ENCODE assay signal across 8 mouse cellular contexts in the genomic region with DNA sequence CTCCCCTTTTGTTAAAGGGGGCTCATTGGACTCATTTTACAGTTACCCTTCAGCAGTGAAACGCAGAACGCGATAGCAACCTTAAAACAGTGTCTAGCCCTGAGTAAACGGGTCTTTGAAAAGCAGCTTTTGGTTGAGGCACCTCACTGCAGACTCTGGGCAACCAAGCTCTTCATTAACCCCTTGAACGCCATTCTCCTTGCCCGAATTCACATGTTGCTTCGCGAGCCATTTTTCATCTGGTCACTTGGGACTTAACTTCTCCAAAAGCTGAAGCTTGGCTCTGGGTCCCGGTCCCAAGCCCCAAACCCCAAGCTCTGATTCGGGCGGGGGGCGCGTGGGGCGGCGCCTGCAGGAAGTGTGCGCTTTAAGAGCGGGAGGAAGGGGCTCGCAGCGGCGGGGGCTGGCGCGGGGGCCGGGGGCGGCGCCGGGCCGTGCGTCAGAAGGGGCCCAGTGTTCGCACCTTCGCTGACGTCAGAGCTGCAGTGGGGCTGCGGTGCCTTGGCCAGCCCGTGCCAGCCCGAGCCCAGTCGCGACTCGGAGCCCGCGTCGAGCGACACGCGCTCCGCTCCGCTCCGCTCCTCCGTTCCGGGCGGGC. TPM values are rescaled to one million over a fixed set of nuclear protein-coding genes. Genes with fewer than 3 reads are reported as not detected.
DNase-seq lines count a peak whose midpoint lies in the region; ATAC-seq and TF ChIP-seq lines count a peak whose summit lies in the region.

A gene (plus strand): TSS at position 525 of the 598 bp plus-strand sequence.

- H3K4me3 ChIP-seq in heart, embryonic 12.5 days = peak within 1 kb of the TSS; percentile 78
- peak within 1 kb of the TSS; percentile 69 to 89 for H3K4me3 ChIP-seq in ES-E14 (ENCODE audit: insufficient read depth in 1 of 2, low read depth in 1 of 2, low read length in 2 of 2, poor library complexity in 1 of 2, severe bottlenecking in 1 of 2)
- peak within 1 kb of the TSS; percentile 43 for H3K4me3 ChIP-seq in hindbrain, postnatal 0 days (ENCODE audit: low read length)
- H3K4me3 ChIP-seq in liver, embryonic 16.5 days (ENCODE audit: low read depth, low read length) = peak within 1 kb of the TSS; percentile 46

- no peaks in the 10 kb centered on the region for H3K9me3 ChIP-seq in heart, embryonic 12.5 days (replicated peaks)
- no peaks in the 10 kb centered on the region for H3K9me3 ChIP-seq in ES-E14 (ENCODE audit: control insufficient read depth, insufficient read depth, low read depth, low read length)
- no peaks in the 10 kb centered on the region for H3K9me3 ChIP-seq in hindbrain, postnatal 0 days (ENCODE audit: low read length)
- H3K9me3 ChIP-seq in liver, embryonic 16.5 days (replicated peaks; ENCODE audit: control insufficient read depth, low read length) = no peaks in the 10 kb centered on the region

- peaks cover 54% of the 10 kb centered on the region for H3K27me3 ChIP-seq in heart, embryonic 12.5 days (replicated peaks)
- peaks cover 28% of the 10 kb centered on the region for H3K27me3 ChIP-seq in hindbrain, postnatal 0 days (ENCODE audit: insufficient read depth, low read length)
- H3K27me3 ChIP-seq in liver, embryonic 16.5 days (ENCODE audit: control insufficient read depth, insufficient read depth, low read depth, low read length) = peaks cover 68% of the 10 kb centered on the region

- in situ Hi-C loops in ES-E14 (cut with MboI; ENCODE audit: low sequenced_read_pairs in 2 of 2, unreplicated experiment in 2 of 2) = no loop called here

- no peaks in the 10 kb centered on the region for H3K36me3 ChIP-seq in heart, embryonic 12.5 days
- H3K36me3 ChIP-seq in ES-E14 (ENCODE audit: control insufficient read depth, insufficient read depth, low read length, poor library complexity, severe bottlenecking) = no peaks in the 10 kb centered on the region; the same call in 1 of the 2 replicates
- H3K36me3 ChIP-seq in hindbrain, postnatal 0 days (ENCODE audit: insufficient read depth, low read length) = no peaks in the 10 kb centered on the region
- no peaks in the 10 kb centered on the region for H3K36me3 ChIP-seq in liver, embryonic 16.5 days (ENCODE audit: control insufficient read depth, insufficient read depth)

- H3K27ac ChIP-seq in heart, embryonic 12.5 days (ENCODE audit: poor library complexity, severe bottlenecking) = peak within 1 kb of the TSS; percentile 74
- peak within 1 kb of the TSS; percentile 9; the same call in 1 of the 2 replicates for H3K27ac ChIP-seq in ES-E14 (ENCODE audit: insufficient read depth, low read depth, low read length, poor library complexity, severe bottlenecking)
- H3K27ac ChIP-seq in hindbrain, postnatal 0 days = peak within 1 kb of the TSS; percentile 76
- H3K27ac ChIP-seq in liver, embryonic 16.5 days (ENCODE audit: low read length) = no peak within 1 kb of the TSS

- peak within 1 kb of the TSS; percentile 77 for H3K4me2 ChIP-seq in heart, embryonic 12.5 days
- peak within 1 kb of the TSS; percentile 56 for H3K4me2 ChIP-seq in hindbrain, postnatal 0 days (ENCODE audit: low read depth, low read length)
- H3K4me2 ChIP-seq in liver, embryonic 16.5 days (ENCODE audit: low read depth, low read length) = peak within 1 kb of the TSS; percentile 49

- WGBS in heart, embryonic 12.5 days = under 1% methylated on average over 49 of the region's 49 CpGs
- WGBS in hindbrain, postnatal 0 days = 2% methylated on average over 48 of the region's 49 CpGs
- under 1% methylated on average over 43 of the region's 49 CpGs for WGBS in liver, embryonic 16.5 days (ENCODE audit: insufficient replicate concordance)

- no peak for TF ChIP-seq CTCF in hindbrain, postnatal 0 days (IDR thresholded peaks at IDR 0.05; ENCODE audit: low read depth)

- peak; percentile 91 for ATAC-seq in heart, embryonic 12.5 days (ENCODE audit: insufficient number of reproducible peaks, low FRiP score)
- peak; percentile 87 for ATAC-seq in hindbrain, postnatal 0 days
- ATAC-seq in liver, embryonic 16.5 days (ENCODE audit: low read depth) = no peak
- ATAC-seq in megakaryocyte progenitor cell, adult 5-6 weeks (replicated peaks; ENCODE audit: poor library complexity) = no peak

- H3K9ac ChIP-seq in heart, embryonic 12.5 days = peak within 1 kb of the TSS; percentile 83
- H3K9ac ChIP-seq in ES-E14 (ENCODE audit: insufficient read depth, low read depth, low read length, poor library complexity, severe bottlenecking) = peak within 1 kb of the TSS; percentile 91
- H3K9ac ChIP-seq in hindbrain, postnatal 0 days (replicated peaks; ENCODE audit: low read length) = peak within 1 kb of the TSS; percentile 67
- no peak within 1 kb of the TSS for H3K9ac ChIP-seq in liver, embryonic 16.5 days (ENCODE audit: low read depth, low read length)

- peaks cover 10% of the 10 kb centered on the region; the same call in 1 of the 2 replicates for H3K4me1 ChIP-seq in heart, embryonic 12.5 days (replicated peaks)
- peaks cover 0 to 2% of the 10 kb centered on the region in 2 experiments; a peak in 2 of 4 replicates for H3K4me1 ChIP-seq in ES-E14 (ENCODE audit: control insufficient read depth in 2 of 2, insufficient read depth in 2 of 2, low read length in 2 of 2, poor library complexity in 1 of 2)
- H3K4me1 ChIP-seq in hindbrain, postnatal 0 days (ENCODE audit: insufficient read depth, low read length) = no peaks in the 10 kb centered on the region
- no peaks in the 10 kb centered on the region; the same call in 1 of the 2 replicates for H3K4me1 ChIP-seq in liver, embryonic 16.5 days (ENCODE audit: control insufficient read depth, low read depth, low read length)

- no peak for DNase-seq in heart, adult 8-10 months (ENCODE audit: low spot score)
- no peak for DNase-seq in ES-E14 (ENCODE audit: low read depth, low spot score)
- peak; percentile 51 for DNase-seq in embryo, embryonic 11.5 days (ENCODE audit: low read depth, low spot score)
- DNase-seq in hindbrain, postnatal 0 days (ENCODE audit: low spot score) = peak; percentile 79
- DNase-seq in thymus, postnatal 10 days (ENCODE audit: low spot score in 2 of 2) = no peak

TF ChIP-seq in ES-E14, 5 proteins besides CTCF, POLR2A, EP300 and RAD21:
- TF ChIP-seq HCFC1 (IDR thresholded peaks at IDR 0.05; ENCODE audit: borderline replicate concordance, insufficient read depth, low read length) (no peak), CHD2 (IDR thresholded peaks at IDR 0.05; ENCODE audit: low read depth, low read length) (no peak), MAFK (IDR thresholded peaks at IDR 0.05; ENCODE audit: insufficient read depth, low read depth, low read length) (no peak), ZNF384 (IDR thresholded peaks at IDR 0.05; ENCODE audit: low read depth, low read length) (no peak), ZC3H11A (IDR thresholded peaks at IDR 0.05; ENCODE audit: borderline replicate concordance, low read depth, low read length) (no peak)

RNA-seq across cellular contexts. Expression of the gene that starts here (rescaled TPM):
- 9.2 and 10.7 TPM in 2 replicates for polyA plus RNA-seq in heart, embryonic 12.5 days (2016; fragmentation: Nextera tagmentation; extraction: Ambion mirVana)
- under 1 TPM; 0.11 to 0.32 (median 0.23) TPM for total RNA-seq in heart, adult 8-10 months (2022)
- total RNA-seq in ES-E14 (2012; rRNA removed) = 25.6 and 43.2 TPM in 2 replicates
- total RNA-seq in hindbrain, postnatal 0 days (2014; rRNA removed) = 17.4 and 30.5 TPM in 2 replicates
- polyA plus RNA-seq in hindbrain, postnatal 0 days (2015; fragmentation: Nextera tagmentation; extraction: Ambion mirVana) = 36.4 and 38.2 TPM in 2 replicates
- polyA plus RNA-seq in liver, embryonic 16.5 days (2015; fragmentation: Nextera tagmentation; extraction: Ambion mirVana) = 0.44 and 0.77 TPM in 2 replicates
- not detected in 2 replicates for total RNA-seq in megakaryocyte progenitor cell, adult 5-6 weeks (2015)
- not detected in 2 replicates for total RNA-seq in megakaryocyte progenitor cell, adult 5-6 weeks (2017)

Comparison
In these comparisons a context has a peak if more than half of its experiments do, and no peak if none do; other contexts are left out.
1. RNA of the gene that starts here (total RNA-seq): 25.6 to 43.2 TPM in ES-E14 and 17.4 to 30.5 TPM in hindbrain, postnatal 0 days; 0.11 to 0.32 TPM in heart, adult 8-10 months and not detected in megakaryocyte progenitor cell, adult 5-6 weeks; every median in the first group is over 10 times any median in the second.
2. ATAC-seq: peak in heart, embryonic 12.5 days (single experiment) and hindbrain, postnatal 0 days (single experiment); none in liver, embryonic 16.5 days (single experiment) and megakaryocyte progenitor cell, adult 5-6 weeks (single experiment).
3. DNase-seq: peak in embryo, embryonic 11.5 days (single experiment) and hindbrain, postnatal 0 days (single experiment); none in heart, adult 8-10 months (single experiment), ES-E14 (single experiment) and thymus, postnatal 10 days (0 of 2).
4. Peak in every context shown above with its lines, with median percentiles within 50 percentile points of each other: H3K4me2 ChIP-seq and H3K4me3 ChIP-seq.